Mouse (Mus musculus): ENCODE data around the gene Aip.
A peak's percentile ranks its signal among the peaks of the same experiment; 100 is the strongest.

The Aip gene

GRCm38 (mm10) chr19:4113186-4113805 lies 12.4 kb downstream of the Aip start:
- DNase-seq (ENCODE audit: low read depth) = no peak

- DNase-seq (ENCODE audit: low read depth) = no peak
Observed at GRCm38 (mm10) chr19:4112063-4112960, 13.3 kb downstream of the Aip start.

- no peak for DNase-seq (ENCODE audit: low read depth)
Observed at GRCm38 (mm10) chr19:4108535-4108934, 17.1 kb downstream of the Aip start.

- DNase-seq (ENCODE audit: low read depth) = no peak
Observed at GRCm38 (mm10) chr19:4106654-4107053, 19.0 kb downstream of the Aip start.

- no peak for DNase-seq (ENCODE audit: low read depth)
Observed at GRCm38 (mm10) chr19:4104675-4105194, 20.9 kb downstream of the Aip start.

- DNase-seq (ENCODE audit: low read depth) = no peak
Observed at GRCm38 (mm10) chr19:4103792-4104191, 21.9 kb downstream of the Aip start.

- no peak for DNase-seq (ENCODE audit: low read depth)
Observed at GRCm38 (mm10) chr19:4103294-4103693, 22.4 kb downstream of the Aip start.

- DNase-seq (ENCODE audit: low read depth) = no peak
Observed at GRCm38 (mm10) chr19:4102626-4103025, 23.0 kb downstream of the Aip start.

GRCm38 (mm10) chr19:4102049-4102448 lies 23.6 kb downstream of the Aip start:
- no peak for DNase-seq (ENCODE audit: low read depth)

- no peak for DNase-seq (ENCODE audit: low read depth)
Observed at GRCm38 (mm10) chr19:4101466-4101865, 24.2 kb downstream of the Aip start.

- no peak for DNase-seq (ENCODE audit: low read depth)
Observed at GRCm38 (mm10) chr19:4100718-4101261, 24.9 kb downstream of the Aip start.

- no peak for DNase-seq (ENCODE audit: low read depth)
Observed at GRCm38 (mm10) chr19:4099837-4100717, 25.6 kb downstream of the Aip start, which contains the start of gene Pitpnm1. Gene Pitpnm1, plus strand, starts transcription at chr19:4099998.

GRCm38 (mm10) chr19:4099056-4099455 lies 26.6 kb downstream of the Aip start:
- peak; percentile 92 for DNase-seq (ENCODE audit: low read depth)

GRCm38 (mm10) chr19:4098426-4098825 lies 27.2 kb downstream of the Aip start:
- no peak for DNase-seq (ENCODE audit: low read depth)

GRCm38 (mm10) chr19:4097441-4097825 lies 28.2 kb downstream of the Aip start:
- DNase-seq (ENCODE audit: low read depth) = peak; percentile 78

- peak; percentile 97 for DNase-seq (ENCODE audit: low read depth)
Observed at GRCm38 (mm10) chr19:4096642-4097440, 28.8 kb downstream of the Aip start, which contains the start of gene Cdk2ap2. Gene Cdk2ap2, plus strand, starts transcription at chr19:4097182.

GRCm38 (mm10) chr19:4095802-4096201 lies 29.9 kb downstream of the Aip start:
- DNase-seq (ENCODE audit: low read depth) = no peak

- no peak for DNase-seq (ENCODE audit: low read depth)
Observed at GRCm38 (mm10) chr19:4094774-4095303, 30.8 kb downstream of the Aip start.

- DNase-seq (ENCODE audit: low read depth) = no peak
Observed at GRCm38 (mm10) chr19:4094348-4094747, 31.3 kb downstream of the Aip start.

- DNase-seq (ENCODE audit: low read depth) = no peak
Observed at GRCm38 (mm10) chr19:4093772-4094171, 31.9 kb downstream of the Aip start.

GRCm38 (mm10) chr19:4092750-4093149 lies 32.9 kb downstream of the Aip start:
- no peak for DNase-seq (ENCODE audit: low read depth)
